Mouse (Mus musculus): ENCODE results near the gene Serpinc1.

GRCm38 (mm10) chr1:160986881-160987635, 8.7 kb downstream of the Serpinc1 start:
- TF ChIP-seq POLR2A (IDR thresholded peaks at IDR 0.05; ENCODE audit: control insufficient read depth in 1 of 2, insufficient read depth in 1 of 2, low read depth in 1 of 2, low read length in 2 of 2, poor library complexity in 1 of 2) (no peak), ETS1 (IDR thresholded peaks at IDR 0.05; ENCODE audit: low read depth, low read length) (no peak), KAT2A (conservative IDR thresholded peaks at IDR 0.05; ENCODE audit: low read depth, low read length) (no peak), BHLHE40 (IDR thresholded peaks at IDR 0.05; ENCODE audit: borderline replicate concordance, low read depth, low read length) (no peak), MEF2A (IDR thresholded peaks at IDR 0.05; ENCODE audit: extremely low read depth, insufficient replicate concordance, low read depth, low read length, poor library complexity, severe bottlenecking) (no peak), EP300 (IDR thresholded peaks at IDR 0.05; ENCODE audit: low read depth in 1 of 2, low read length in 2 of 2) (no peak), HCFC1 (IDR thresholded peaks at IDR 0.05; ENCODE audit: low read depth, low read length) (no peak), CTCF (IDR thresholded peaks at IDR 0.05 in 2 of 3, conservative IDR thresholded peaks at IDR 0.05 in 1 of 3; ENCODE audit: control insufficient read depth in 1 of 3, insufficient read depth in 1 of 3, low read depth in 2 of 3, low read length in 3 of 3, poor library complexity in 1 of 3, severe bottlenecking in 1 of 3) (no peak), TCF12 (IDR thresholded peaks at IDR 0.05; ENCODE audit: low read depth, low read length) (no peak), POLR2AphosphoS2 (IDR thresholded peaks at IDR 0.05; ENCODE audit: low read length) (no peak), RCOR1 (IDR thresholded peaks at IDR 0.05; ENCODE audit: low read depth, low read length) (no peak), UBTF (IDR thresholded peaks at IDR 0.05; ENCODE audit: borderline replicate concordance, insufficient read depth, low read depth, low read length) (no peak), NELFE (IDR thresholded peaks at IDR 0.05; ENCODE audit: low read depth, low read length) (no peak), ZC3H11A (IDR thresholded peaks at IDR 0.05; ENCODE audit: low read depth, low read length) (no peak)
